Mouse (Mus musculus): ENCODE measurements around the gene Ranbp10.

DNA sequence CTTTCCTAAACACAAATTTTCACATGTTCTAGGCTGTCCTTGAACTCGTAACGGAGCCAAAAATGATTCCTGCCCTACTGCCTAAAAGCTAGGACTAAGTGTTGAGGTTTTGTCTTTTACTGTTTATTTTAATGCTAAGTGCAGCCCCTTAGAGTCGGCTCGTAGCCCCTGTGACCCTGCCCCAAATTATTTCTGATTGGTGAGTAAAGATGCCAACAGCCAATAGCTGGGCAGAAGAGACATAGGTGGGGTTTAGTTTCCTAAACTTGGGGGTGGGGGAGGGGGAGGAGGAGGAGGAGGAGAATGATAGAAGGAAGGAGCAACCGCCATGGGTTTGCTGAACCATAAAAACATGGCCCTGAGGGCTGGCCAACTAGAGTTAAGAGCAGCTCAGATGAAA is 101.4 kb downstream of the Ranbp10 start:
- TF ChIP-seq E2F4 (IDR thresholded peaks at IDR 0.05; ENCODE audit: insufficient read depth) (no peak), TCF3 (IDR thresholded peaks at IDR 0.05; ENCODE audit: insufficient read length, low read depth) (no peak), POLR2AphosphoS2 (IDR thresholded peaks at IDR 0.05; ENCODE audit: insufficient read length, low read depth) (no peak), USF1 (IDR thresholded peaks at IDR 0.05; ENCODE audit: low read depth) (no peak), POLR2A (IDR thresholded peaks at IDR 0.05; ENCODE audit: insufficient read length, low read depth) (no peak), MAX (IDR thresholded peaks at IDR 0.05; ENCODE audit: low read depth) (no peak), MYOG (IDR thresholded peaks at IDR 0.05; ENCODE audit: control insufficient read depth in 1 of 3, insufficient read depth in 1 of 3, insufficient read length in 2 of 3, low read depth in 2 of 3) (no peak), TCF12 (IDR thresholded peaks at IDR 0.05; ENCODE audit: insufficient read depth, poor library complexity, severe bottlenecking) (no peak), CEBPB (IDR thresholded peaks at IDR 0.05; ENCODE audit: insufficient read depth, poor library complexity, severe bottlenecking) (no peak), MYOD1 (IDR thresholded peaks at IDR 0.05; ENCODE audit: control insufficient read depth in 1 of 3, insufficient read length in 2 of 3, low read depth in 2 of 3) (no peak), SRF (IDR thresholded peaks at IDR 0.05; ENCODE audit: control insufficient read depth, insufficient read length, low read depth) (no peak)

Data from myocyte (in vitro differentiated cells).